Mouse (Mus musculus): ENCODE measurements around the gene Etfa.

The Etfa gene

GRCm38 (mm10) chr9:55512027-55512543 is at the start of gene Etfa:
TSS of gene Etfa (minus strand) at chr9:55512243.
- peak; percentile 81 to 91 for DNase-seq (ENCODE audit: low spot score in 2 of 2)

- no peak for DNase-seq (ENCODE audit: low spot score in 2 of 2)
Measured at GRCm38 (mm10) chr9:55560960-55561359, 48.9 kb upstream of the Etfa start.

- DNase-seq (ENCODE audit: low spot score in 2 of 2) = no peak
Measured at GRCm38 (mm10) chr9:55554986-55555385, 42.9 kb upstream of the Etfa start.

GRCm38 (mm10) chr9:55549302-55549890 is 37.4 kb upstream of the Etfa start:
- no peak for DNase-seq (ENCODE audit: low spot score in 2 of 2)

GRCm38 (mm10) chr9:55548871-55549270 is 36.8 kb upstream of the Etfa start:
- no peak for DNase-seq (ENCODE audit: low spot score in 2 of 2)

- no peak for DNase-seq (ENCODE audit: low spot score in 2 of 2)
Measured at GRCm38 (mm10) chr9:55546176-55547010, 34.4 kb upstream of the Etfa start.

- no peak for DNase-seq (ENCODE audit: low spot score in 2 of 2)
Measured at GRCm38 (mm10) chr9:55545556-55546175, 33.6 kb upstream of the Etfa start.

GRCm38 (mm10) chr9:55544861-55545555 is 33.0 kb upstream of the Etfa start:
- DNase-seq (ENCODE audit: low spot score in 2 of 2) = peak in 1 of 2 experiments; percentile 25

GRCm38 (mm10) chr9:55543703-55544401 is 31.8 kb upstream of the Etfa start:
- DNase-seq (ENCODE audit: low spot score in 2 of 2) = peak in 1 of 2 experiments; percentile 55

- peak in 1 of 2 experiments; percentile 10 for DNase-seq (ENCODE audit: low spot score in 2 of 2)
Measured at GRCm38 (mm10) chr9:55543336-55543702, 31.3 kb upstream of the Etfa start.

- no peak for DNase-seq (ENCODE audit: low spot score in 2 of 2)
Measured at GRCm38 (mm10) chr9:55542366-55543325, 30.6 kb upstream of the Etfa start.

- peak in 1 of 2 experiments; percentile 11 for DNase-seq (ENCODE audit: low spot score in 2 of 2)
Measured at GRCm38 (mm10) chr9:55541681-55542365, 29.8 kb upstream of the Etfa start.

- DNase-seq (ENCODE audit: low spot score in 2 of 2) = no peak
Measured at GRCm38 (mm10) chr9:55540888-55541287, 28.8 kb upstream of the Etfa start.

GRCm38 (mm10) chr9:55540391-55540770 is 28.3 kb upstream of the Etfa start:
- DNase-seq (ENCODE audit: low spot score in 2 of 2) = no peak

- DNase-seq (ENCODE audit: low spot score in 2 of 2) = peak in 1 of 2 experiments; percentile 11
Measured at GRCm38 (mm10) chr9:55539661-55540390, 27.8 kb upstream of the Etfa start.

GRCm38 (mm10) chr9:55539006-55539405 is 27.0 kb upstream of the Etfa start:
- no peak for DNase-seq (ENCODE audit: low spot score in 2 of 2)

- no peak for DNase-seq (ENCODE audit: low spot score in 2 of 2)
Measured at GRCm38 (mm10) chr9:55538377-55538776, 26.3 kb upstream of the Etfa start, which contains the start of gene Isl2. TSS of gene Isl2 (plus strand) at chr9:55538672.

- DNase-seq (ENCODE audit: low spot score in 2 of 2) = no peak
Measured at GRCm38 (mm10) chr9:55535907-55536306, 23.9 kb upstream of the Etfa start.

GRCm38 (mm10) chr9:55525716-55526115 is 13.7 kb upstream of the Etfa start:
- DNase-seq (ENCODE audit: low spot score in 2 of 2) = no peak
